Mouse (Mus musculus): Measurements from ENCODE around the gene Tmem132e.

Gene Tmem132e

DNA sequence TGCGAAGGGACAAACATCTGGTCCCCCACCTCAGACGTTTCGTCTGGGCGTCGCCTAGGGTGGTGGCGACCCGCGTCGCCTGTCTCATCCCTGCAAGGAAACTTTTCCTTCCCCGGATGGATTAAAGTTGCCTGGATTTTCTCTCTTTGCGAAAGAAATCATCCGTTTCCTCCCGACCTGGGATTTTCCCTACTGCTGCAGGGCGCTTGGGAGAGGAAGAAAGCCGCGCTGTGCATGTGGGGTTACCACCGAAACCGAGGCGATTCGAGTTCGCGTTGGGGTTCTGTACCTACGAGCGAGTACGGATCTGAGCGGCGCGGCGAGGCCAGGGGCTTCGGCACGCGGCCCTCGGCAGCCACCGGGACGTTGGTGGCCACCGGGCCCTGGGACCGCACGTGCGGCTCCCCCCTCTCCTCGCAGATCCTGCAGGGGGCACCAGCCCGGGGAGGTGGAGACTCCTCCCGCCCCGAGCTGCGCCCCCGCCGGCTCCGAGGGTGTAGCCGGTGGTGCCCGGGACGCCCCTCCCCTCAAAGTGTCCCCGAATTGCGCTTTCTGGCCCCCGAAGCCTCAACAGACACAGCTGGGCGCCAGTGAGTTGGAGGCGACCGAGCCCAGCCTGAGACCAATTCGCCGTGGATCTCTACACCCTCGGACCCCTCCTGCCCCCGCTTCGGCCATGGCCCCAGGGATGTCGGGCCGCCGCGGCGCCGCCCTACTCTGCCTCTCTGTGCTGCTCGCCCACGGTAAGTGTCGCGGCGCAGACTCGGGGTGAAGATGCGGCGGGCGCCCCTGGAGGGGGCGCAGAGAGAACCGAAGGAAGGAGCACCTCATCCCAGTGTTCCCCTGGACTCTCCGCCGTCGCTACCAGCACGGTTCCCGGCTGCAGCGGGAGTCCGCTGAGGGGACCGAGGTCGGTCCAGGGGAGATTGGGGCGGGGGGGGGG lies at the start of gene Tmem132e:
Gene Tmem132e (plus strand): TSS at position 530 of the 943 bp plus-strand sequence.
- DNase-seq (ENCODE audit: low read depth, low spot score) = no peak

DNA sequence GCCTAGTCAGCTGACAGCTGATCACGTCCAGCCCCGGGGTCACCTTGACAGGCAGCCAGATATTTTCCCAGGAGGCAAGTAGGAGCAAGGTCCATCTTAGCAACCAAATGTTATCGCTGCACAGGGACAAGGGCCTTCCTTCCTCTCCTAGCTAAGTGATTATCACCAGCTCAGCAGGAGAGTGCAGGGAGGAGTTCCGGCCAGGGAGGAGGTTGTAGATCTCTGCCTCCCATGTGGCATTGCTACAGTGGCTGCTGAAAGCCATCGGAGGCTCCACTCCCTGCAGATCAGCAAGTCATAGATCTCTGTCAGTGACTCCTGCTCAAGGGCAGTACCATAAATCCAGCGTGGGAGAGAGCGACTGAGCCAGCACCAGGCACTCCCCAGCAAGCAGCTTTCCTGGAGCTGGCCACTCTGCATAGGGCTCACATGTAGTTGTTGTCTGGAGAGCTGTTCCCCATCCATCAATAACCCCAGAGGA lies 48.7 kb upstream of the Tmem132e start:
- DNase-seq (ENCODE audit: low read depth, low spot score) = no peak

DNA sequence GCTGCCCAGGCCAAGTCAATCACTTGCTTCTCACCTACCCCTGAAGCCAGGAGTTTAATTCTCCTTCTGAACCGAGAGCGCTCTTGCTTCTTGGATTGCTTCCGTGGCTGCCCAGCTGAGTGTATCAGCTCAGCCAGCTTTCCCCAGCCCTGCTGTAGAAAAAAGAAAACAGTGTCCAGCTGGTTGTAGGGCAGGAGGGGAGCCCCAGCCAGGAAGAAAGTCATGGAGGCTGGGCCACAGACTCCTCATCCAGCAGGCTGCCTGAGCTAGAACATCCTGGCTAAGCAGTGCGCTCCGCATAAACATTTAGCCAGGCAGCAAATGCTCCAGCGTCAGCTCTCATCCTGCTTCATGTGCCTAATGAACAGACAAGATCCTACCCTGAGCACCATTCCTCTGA lies 48.3 kb upstream of the Tmem132e start:
- DNase-seq (ENCODE audit: low read depth, low spot score) = no peak

DNA sequence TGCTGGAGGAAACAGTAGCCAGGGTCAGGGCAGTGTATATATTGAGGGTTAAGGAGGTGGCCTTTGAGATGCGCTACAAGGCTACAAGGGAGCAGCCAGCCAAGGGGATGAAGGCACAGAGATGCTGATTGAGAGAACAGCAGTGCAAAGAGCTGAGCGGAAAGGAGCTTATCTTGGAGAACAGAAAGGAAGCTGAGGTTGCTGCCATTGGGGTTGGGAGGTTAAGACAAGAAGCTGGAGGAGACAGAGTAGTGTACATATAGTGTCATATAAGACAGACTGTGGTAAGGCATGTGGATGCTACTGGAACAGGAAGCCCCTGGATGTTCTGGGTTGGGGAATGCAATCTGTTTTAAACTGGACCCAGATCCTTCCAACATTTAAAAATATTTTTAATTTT lies 47.8 kb upstream of the Tmem132e start:
- DNase-seq (ENCODE audit: low read depth, low spot score) = no peak

DNA sequence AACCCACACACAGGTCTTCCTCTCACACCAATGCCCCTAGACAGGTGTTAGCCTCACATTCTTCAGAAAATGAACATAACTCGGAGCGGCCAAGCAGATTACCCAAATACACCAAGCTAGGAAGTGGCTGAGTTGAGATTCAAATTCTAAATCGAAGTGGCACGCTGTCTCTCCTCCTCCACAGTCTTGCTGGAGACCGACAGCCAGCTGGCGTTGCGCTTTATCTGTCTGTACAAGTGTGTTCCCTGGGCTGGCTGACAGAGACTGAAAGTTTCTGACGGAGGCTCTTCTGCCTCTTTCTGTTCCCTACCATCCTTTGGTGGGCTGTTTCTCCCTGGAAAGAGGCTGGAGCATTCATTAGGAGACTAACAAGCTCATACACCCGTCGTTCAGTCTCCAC lies 37.7 kb upstream of the Tmem132e start:
- no peak for DNase-seq (ENCODE audit: low read depth, low spot score)

DNA sequence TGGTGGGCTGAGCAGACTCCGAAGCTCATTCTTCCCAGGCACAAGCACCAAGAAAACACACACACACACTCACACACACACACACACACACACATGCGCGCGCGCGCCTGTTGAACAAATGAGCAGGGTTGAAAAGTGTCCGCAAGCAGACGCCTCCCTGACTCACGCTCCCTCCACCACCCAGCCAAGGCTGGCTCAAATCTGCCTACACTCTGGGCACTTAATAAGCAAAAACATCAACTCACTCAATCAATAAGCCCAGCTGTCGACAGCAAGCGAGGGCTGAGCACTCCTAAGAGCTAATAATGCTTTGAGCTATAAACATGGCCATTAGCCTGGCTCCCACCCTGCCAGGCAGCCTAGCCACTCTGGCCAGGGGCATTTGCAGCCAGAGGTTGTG lies 18.5 kb upstream of the Tmem132e start:
- DNase-seq (ENCODE audit: low read depth, low spot score) = no peak

DNA sequence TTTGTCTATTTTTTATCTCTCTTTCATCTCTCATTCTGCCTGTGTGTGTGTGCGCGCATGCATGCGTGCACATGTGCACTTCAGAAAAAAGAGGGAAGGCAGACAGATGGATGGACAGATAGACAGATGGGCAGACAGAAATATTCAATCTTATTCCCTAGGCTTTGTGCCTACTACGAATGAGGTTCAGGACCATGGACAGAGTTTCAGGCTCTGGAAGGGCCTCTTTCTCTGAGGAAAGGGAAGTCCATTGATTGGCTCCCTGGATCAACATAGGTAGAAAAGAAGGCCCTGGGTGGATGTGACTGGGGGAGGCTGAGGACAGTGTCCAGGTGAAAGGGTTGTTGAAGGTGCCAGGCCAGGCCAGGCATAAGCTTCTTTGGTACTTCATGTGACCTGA lies 17.1 kb upstream of the Tmem132e start:
- no peak for DNase-seq (ENCODE audit: low read depth, low spot score)

DNA sequence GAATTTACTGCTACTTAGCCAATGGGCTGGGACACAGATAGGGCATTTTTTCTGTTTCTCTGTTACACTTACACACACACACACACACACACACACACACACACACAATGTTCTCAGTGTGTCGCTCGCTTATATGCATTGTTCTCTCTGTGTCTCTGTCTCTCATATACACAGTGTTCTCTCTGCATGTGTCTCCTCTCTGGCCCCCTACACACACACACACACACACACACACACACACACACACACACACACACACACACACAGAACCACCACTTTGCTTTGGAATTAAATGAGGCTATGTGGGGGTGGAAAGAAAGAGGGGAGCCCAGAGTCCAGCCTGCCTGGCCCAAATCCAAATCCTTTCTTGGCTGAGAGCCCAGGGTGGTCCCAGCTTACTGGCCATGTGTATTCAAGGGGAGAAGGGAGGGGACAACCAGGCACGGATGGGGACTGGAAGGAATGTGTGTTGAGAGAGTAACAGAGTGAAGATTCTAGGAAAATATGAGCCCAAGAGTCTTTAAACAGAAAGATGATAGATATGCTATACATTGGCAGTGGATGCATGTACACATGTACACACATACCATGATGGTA lies 8.0 kb upstream of the Tmem132e start:
- DNase-seq (ENCODE audit: low read depth, low spot score) = no peak

DNA sequence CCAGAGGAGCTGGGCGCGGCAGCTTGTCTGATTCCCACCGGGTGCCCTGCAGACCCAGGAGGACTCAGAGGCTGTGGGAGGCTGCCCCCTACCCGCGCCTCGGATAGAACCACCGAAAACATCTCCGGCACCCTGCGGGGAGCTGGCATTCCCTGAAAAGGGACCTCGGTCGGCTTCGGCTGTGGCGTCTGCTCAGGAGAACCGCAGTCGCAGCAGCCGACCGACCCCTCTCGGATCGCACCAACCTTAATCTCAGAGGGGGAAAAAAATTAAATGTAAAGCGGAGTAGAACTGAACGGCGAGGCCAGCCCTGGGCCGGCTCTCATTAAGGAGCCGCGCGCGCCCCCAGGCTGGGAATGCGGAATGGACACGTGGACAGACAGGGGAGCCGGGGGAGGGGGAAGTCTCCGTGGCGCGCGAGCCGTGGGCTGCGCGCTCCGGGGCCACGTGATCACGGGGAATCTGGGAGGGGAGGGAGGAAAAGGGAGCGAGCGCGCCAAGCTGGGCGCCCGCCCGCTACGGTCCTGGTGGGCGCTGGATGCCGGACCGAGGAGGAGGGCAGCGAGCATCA lies 1.6 kb upstream of the Tmem132e start:
- no peak for DNase-seq (ENCODE audit: low read depth, low spot score)

DNA sequence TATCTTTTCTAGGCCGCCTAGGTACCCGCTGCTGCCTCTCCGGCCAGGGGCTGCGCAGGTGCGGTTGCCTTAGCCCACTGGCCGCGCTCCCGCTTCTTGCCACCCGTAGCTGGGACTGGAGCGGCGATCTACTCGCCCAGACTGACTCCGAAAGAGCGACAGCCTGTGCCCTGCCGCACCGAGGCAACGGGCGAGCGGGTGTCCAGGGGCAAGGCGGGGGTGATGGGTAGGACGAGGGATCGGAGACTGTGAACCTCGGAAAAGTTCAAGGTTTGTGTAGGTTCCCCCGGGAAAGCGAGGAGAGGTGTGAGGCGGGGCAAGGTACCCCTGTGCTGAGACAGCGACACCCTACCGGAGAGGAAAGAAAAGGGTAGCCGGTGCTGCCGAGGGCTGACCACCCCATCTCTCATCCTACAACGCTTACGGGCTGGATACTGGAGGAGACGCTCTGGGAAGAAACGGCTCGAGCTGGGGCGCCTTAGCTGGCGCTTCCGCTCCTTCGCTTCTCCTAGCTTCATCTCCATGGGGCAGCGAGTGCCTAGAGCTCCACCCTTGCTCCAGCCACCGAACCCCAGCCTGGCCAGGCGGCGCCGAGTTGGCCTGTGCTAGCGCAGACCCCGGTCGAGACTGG lies 874 bp upstream of the Tmem132e start:
- DNase-seq (ENCODE audit: low read depth, low spot score) = no peak

DNA sequence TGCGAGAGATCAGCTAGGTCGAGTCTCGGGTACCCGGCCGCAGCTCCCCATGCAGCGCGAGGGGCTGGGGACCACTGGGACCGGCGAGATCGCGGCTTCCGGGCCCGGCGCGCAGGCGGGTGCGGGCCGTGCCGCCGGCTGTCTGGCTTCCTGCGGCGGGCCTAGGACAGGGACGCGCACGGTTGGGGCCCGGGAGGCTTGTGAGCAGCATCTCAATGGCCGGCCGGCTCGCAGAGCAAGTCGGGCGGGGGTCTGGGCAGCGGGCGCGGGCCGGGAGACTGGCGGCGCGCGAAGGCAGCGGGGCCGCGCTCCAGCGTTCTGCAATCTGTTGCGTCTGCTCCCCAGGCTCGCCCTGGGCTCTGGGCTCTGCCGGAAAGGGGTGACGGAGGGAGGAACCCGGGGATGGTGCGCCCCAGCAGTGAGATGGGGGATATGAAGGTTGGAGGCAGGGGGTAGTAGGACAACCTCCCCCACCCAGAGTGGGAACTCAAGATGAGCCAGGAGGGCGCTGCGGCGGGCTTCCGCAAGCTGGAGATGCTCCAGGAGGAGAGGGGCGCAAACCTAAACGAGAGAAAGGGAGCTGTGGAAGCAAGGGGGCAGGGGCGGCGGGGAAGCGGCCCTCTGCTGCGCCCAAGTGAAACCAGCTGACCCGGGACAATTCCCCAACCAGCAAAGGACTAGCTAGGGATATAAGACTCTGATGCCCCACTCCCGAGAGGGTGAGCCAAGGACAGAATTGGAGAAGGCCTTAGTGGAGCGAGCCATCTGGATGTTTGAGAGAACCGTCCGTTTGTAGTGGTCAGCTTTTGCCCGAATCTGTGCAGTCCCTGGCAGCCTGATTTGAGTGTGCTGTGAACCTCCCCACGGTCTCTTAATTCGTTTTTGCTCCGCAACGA lies 944 bp downstream of the Tmem132e start:
- DNase-seq (ENCODE audit: low read depth, low spot score) = no peak

DNA sequence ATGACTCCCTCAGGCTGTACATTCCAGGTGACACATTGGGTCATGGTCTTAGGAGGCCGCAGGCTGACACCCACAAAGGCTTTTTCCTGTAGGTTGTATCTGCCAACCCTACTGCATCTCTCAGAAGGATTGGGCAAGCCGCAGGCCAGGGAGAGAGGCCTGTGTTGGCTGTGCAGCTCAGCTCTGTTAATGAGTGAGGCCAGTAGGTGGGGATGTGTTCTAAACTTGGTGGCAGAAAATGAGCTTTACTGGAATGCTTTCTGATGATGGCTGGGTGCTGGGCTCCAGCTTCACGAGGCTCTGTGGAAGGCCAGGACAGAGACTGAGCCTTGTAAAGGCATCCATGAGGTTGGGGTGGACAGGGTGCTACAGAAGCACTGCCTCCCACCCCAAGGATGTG lies 3.6 kb downstream of the Tmem132e start:
- DNase-seq (ENCODE audit: low read depth, low spot score) = no peak

DNA sequence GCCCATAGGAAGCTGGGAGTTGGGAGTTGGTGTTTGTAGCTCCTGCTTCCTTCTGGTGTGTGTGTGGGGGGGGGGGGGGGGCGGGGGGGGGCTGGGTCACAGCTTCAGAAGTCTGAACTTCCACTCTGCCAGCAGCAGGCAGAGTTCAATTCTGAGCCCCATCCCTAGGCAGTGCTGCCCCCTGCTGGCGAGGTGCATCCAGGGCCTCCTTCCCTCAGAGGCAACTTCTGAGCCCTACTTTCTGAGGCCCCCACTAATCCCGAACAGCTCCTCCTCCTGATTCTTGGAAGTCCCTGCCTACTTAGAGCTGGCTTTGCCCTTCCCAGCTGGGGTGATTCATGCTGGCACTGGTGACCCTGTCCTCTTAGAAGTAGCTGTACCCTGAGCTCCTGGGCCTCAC lies 10.9 kb downstream of the Tmem132e start:
- no peak for DNase-seq (ENCODE audit: low read depth, low spot score)

DNA sequence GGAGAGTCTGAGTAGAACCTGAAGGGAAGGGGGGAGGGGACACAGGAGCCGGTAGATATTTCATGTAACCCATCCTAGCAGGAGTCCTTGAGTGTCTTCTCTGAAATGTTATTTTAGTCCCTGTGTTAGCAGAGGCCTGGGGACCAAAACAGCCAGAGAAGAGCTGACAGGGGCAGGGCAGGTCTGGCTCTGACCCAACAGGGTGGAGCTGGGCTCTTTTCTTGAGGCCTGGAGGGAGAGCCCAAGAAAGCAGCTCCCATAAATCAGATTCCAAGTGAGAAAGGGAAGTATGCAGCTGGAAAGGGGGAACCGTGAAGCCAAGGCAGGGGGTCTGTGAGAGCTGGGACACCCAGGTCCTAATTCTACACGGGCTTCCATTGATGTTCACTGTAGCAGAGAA lies 16.9 kb downstream of the Tmem132e start:
- DNase-seq (ENCODE audit: low read depth, low spot score) = no peak

DNA sequence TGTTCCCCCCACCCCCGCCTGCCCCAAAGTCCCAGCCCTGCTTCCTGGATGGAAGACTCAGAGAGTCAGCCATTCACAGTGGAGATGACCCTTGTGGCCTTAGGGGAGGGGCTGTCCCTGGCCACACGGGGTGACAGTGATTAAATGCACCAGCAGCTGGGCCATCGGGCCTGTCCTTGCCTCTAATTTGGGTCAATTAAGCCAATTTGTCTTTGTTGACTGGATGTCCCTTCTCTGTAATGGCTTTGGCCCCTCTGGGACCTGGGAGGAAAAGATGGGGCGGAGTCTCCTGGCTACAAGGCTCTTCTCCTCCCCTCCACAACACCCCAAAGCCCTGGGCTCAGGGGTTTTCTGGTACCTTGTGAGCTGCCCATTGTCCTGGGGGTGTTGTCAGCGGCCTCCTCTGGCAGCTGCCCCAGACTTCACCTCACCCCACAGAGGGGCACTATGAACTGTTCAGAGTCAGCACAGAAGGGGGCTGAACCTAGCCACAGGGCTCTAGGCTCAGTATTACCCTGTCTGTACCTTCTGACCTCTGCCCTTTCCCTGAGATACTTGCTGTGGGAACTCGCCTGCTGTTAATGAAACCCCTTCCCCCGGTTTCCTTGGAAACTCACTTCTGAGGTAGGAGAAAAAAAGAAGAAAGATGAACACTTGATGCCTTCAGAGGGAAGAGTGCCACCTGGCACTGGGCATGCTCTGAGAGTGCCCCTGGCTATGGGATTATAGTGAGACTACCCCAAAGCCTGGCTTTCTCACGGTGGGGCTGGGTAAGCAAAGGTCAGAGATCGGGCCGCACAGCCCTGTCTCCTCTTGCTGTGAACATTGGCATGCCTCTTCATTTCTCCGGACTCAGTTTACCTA lies 17.9 kb downstream of the Tmem132e start:
- DNase-seq (ENCODE audit: low read depth, low spot score) = no peak

DNA sequence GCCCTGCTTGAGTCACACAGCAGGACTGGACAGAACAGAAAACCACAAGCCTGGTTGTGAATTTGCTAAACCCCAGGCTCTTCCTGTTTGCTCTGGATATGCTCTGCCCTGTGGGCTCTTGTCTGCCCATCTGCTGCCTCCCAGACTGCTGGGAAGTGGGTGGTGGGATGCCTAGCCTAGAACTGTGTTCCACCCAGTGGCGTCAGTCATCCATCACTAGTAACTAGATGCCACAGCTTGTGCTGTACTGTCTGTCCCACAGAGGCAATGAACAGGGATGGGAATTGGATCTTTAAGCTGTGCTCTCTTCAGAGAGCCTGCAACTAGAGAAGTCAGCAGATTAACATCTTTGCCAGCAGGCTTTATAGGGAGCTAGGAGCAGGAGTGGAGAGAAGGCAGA lies 23.8 kb downstream of the Tmem132e start:
- DNase-seq (ENCODE audit: low read depth, low spot score) = no peak

DNA sequence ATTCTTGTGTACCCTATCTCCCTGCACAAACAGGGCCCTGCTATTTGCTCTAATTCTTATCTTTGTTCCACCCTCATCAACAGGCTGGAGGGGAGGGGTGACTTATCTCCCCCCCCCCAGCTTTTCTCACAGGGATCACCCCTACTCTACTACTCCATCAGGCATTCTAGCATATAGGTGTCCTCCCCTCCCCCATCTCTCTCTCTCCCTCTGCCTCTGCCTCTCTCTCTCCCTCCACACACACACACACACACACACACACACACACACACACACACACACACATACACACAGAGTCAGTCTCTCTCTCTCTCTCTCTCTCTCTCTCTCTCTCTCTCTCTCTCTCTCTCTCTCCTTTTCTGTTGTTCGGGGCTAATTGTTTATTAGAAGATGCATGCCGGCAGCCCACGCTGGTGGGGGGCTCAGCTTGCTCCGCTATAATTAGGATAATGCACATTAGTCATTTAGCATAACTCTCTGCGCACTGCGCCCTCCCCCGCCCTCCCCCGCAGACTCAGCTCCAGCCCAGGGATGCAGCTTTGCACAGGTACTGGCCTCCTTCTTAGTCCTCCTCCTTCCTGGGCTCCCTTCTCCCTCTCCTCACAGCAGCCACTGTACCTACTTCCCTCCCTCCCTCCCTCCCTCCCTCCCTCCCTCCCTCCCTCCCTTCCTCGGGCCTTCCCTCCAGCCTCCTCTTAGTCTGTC lies 29.8 kb downstream of the Tmem132e start:
- no peak for DNase-seq (ENCODE audit: low read depth, low spot score)

DNA sequence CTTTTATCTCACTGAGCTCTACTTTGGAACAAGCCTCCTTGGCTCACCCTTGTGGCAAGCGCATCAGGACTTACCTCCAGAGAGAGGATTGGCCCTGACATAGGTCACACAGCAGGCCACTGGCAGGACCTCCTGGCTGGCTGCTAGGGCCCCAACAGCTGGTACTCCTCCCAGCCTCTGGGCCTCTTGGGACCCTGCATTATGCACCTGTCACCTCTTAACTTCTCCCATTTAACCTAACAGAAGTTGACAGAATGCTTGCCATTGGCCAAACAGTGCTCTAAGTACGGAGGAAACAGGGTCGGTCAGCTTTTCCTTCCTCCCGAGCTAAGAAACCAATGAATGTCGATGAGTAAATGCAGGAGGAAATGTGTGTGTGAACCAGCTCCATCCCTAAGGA lies 33.2 kb downstream of the Tmem132e start:
- DNase-seq (ENCODE audit: low read depth, low spot score) = no peak

DNA sequence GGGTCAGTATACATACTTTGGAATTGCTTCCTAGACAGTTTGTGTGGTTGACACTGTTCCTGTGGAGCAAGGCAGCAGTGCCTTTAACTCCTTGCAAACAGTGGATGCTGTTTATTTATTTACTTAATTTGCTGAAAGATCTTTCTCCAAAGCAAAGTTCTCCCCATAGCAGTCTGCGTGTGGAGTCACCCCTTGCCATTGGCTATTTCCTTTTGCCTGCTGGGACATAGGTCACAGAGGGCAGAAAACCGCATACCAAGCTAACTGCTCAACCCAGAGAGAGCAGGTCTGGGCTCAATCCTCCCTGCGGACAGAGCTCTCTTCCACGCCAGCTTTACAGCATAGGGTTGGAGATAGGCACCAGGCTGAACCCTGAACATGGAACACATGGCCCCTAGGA lies 34.8 kb downstream of the Tmem132e start:
- no peak for DNase-seq (ENCODE audit: low read depth, low spot score)

DNA sequence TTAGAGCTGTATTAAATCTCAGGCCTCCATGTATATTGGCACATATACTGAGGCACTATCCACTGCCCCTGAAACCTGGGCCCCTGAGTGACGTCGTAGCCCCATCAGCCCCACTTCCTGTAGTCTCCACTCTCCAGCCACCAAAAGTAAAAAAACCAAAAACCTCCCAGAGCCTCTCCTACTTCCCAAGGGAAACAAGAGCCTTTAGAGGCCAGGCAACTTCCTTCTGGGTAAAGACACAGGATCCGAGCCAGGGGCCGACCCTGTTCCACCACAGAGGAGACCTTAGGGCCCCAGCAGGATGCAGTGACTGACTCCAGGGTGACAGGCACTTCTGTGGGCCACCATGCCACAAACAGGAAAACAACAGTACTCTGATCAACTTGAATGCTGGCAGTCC lies 40.1 kb downstream of the Tmem132e start:
- no peak for DNase-seq (ENCODE audit: low read depth, low spot score)
